Mouse (Mus musculus) right cerebral cortex, postnatal 10 days (tissue): ENCODE measurements at regions not wholly inside any gene's neighbourhood (a gene's known extent, or its start where the extent isn't known, plus 50 kb on each side); places are given as distances from the start of the nearest gene placed in this dataset.
A peak's percentile ranks its signal among the peaks of the same experiment; 100 is the strongest.
"Not testable (repeated sequence)": the region's sequence is repeated elsewhere in the genome, so short reads cannot be mapped to it uniquely, and the experiment has no call there.

Experiments used
- DNase-seq, 2 experiments: peaks; one replicate each; pipeline ENCODE4 v3.0.0; 2021; ENCODE audit warnings: low spot score in 2 of 2

DNA sequence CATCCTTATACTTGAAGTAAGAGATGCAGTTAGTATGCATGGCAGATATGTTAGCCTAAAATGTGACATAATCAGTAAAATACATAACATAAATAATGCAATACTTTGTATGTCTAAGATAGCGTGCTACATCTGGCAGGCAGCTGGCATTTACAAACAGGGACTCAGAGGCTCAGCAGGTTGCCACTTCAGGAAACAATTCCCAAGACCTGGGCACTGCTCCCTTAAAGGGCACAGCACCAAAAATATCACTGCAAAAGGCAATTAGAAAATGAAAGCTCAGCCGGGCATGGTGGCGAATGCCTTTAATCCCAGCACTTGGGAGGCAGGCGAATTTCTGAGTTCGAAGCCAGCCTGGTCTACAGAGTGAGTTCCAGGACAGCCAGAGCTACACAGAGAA is 544.0 kb downstream of the Zfp704 start:
- no peak for DNase-seq

DNA sequence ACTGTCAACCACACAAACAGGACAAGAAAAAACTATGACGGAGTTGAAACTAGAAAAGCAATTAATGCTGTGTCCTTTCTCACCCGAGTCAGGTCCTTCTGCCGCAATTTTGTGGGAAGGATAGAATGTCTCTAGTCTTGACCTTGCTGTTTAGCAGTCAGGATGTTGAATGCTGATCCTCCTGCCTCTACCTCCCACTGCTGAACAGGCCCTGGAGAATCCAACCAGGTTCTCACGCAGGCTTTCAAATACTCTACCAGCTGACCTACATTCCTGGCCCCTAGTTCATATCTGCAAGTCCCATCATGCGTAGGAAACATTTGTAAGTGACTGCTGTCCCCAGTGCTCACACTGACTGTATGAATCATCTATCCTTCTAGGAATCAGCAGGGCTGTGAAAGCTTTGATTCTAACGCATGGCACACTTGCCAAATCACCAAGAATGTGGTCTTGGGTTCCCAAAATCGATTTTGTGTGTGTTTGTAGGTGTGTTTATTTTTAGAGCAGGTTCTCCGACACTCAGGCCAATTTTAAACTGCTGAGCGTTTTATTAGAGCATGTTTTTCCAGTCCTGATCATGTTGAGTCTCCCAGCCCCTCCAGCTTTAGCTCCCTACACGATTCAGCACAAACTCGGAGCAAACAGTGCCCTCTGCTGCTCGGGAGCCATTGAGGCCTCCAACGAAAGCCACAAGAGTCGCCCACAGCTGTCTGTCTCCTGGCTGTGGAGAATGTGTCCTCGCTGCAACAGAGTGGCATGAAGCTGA is 545.4 kb downstream of the Zfp704 start:
- DNase-seq = peak; percentile 61 to 74

DNA sequence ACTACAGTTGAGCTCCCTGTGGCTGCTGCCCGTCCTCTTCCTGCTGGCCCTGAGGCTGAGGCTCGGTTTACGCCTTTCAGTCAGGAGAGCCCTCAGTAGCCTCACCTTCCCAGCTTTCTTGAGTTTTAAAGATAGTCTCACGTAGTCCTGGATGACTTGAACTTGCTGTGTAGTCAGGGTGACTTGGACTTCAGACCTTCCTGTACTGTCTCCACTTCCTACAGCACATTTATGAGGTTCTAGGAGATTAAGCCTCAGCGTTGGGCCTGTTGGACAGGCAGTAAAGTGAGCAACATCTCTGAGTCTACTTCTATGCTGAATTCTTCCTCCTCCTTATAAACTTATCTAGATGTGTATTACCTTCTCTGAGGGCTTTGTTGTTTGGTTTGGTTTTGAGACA is 546.2 kb downstream of the Zfp704 start:
- DNase-seq = no peak

DNA sequence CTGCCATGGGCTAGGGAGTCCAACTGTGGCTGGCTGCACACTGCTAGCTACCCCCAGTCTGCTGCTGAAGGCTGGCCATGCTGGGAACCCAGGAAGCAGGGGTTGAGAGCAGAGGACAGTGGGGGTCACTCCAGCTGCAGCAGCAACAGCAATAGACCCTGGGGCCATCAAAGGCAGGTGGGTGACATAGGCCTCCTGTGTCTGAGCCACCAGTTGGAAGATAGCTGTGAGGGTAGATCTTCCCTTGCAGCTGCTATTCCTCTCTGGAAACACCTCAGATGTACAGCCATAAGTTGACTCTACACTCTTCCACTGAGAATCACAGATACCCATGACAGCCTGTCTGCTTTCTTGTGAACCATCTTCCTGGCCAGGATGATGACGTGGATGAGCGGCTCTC is 548.5 kb downstream of the Zfp704 start:
- DNase-seq = no peak

DNA sequence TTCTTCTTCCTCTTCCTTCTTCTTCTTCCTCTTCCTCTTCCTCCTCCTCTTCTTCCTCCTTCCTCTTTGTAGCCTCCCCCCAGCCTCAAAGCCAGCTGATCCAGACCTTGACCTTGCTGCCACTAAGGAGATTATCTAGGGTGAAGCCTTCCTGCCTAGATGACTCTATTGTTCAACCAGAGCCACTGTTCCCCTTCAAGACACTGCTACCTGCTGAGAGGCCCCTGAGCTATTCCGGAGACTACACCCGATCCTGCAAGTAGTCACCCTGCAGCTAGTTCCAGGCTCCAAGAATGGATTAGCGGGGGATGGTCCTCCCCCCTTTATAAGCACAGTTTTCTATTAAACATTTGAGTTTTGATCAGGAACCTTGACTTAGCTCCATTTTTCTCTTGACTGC is 552.2 kb downstream of the Zfp704 start:
- not testable (repeated sequence) for DNase-seq

DNA sequence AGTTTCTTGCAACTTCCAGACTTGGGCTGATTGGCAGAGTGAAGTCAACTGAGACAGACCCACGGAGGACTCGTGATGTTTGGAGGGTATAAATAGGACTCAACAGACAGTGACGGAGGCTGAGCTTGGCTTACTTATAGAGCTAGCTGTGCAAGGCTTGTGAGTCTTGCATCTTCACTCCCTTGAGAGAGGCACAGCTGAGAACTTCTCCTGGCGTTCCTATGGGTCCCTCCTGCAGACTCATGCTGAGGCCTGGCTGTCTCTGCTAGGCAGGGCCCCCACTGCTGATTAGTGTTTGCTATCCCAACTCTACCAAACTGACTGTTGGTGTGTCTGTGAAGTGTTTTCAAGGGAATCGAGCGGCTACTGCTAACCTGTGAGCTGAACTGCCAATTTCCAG is 553.0 kb downstream of the Zfp704 start:
- DNase-seq = no peak

DNA sequence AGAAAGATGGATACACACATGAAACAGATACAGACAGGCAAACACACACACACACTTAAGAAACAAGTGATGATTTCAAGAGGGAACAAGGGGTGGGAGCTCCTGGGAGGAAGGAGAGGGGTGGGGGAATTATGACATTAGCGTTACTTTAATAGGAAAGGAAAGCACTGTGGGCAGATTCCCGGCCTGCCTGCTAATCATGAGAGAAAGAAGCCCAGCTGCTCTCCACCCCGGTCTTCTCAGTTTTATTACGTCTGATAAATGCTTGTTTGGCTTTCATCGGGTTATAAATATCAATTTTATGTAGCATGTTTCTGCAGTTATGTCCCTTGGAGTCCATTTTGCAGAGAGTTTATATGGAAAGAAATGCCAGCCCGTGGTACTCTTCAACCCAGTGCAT is 554.1 kb downstream of the Zfp704 start:
- DNase-seq = no peak
